9 mouse cellular contexts compared by ENCODE assay signal in the genomic region with DNA sequence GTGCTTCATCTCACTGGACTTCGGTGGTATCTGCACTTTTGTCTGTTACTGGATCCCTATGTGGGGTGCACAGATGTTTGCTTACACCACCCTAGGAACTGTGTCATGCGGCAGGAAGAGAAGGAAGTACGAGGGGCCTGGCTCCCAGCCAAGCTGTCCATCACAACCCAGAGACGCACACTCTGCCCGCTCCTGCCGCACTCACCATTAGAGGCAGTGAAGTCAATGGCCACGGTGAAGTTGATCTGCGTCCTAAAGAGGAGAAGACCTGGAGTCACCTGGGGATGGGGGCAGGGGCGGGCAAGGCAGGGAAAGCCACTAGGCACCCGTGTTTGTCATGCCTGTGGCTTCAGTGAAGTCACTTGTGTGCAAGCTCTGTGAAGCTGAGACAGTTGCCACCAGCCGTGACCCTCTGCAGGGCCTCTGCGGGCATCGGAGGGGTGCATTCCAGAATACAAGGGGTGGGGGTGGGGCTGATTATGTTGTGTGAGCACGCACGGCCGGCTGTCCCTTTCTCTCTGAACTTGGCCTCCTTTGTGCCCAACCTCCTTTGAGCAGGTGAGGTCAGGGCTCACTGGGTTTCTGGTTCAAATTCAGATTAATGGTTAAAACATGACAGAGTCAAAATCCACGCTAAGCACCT. TPM values are rescaled to one million over a fixed set of nuclear protein-coding genes. Genes with fewer than 3 reads are reported as not detected.
DNase-seq lines count a peak whose midpoint lies in the region; ATAC-seq and TF ChIP-seq lines count a peak whose summit lies in the region.
"Had no signal": no experiment of that assay in that cellular context is flagged by ENCODE, and none has a peak within 500 bp of the region (broad histone marks: within the 10 kb centered on the region; RNA-seq: fewer than 3 reads in every experiment).

No protein-coding gene starts in this region.

- peaks cover 22% of the 10 kb centered on the region for H3K4me1 ChIP-seq in embryonic facial prominence, embryonic 10.5 days
- peaks cover 19% of the 10 kb centered on the region for H3K4me1 ChIP-seq in hindbrain, embryonic 15.5 days (replicated peaks)
- H3K4me1 ChIP-seq in lung, adult 2 months (ENCODE audit: control insufficient read depth, insufficient read depth, low read length): peaks cover 3% of the 10 kb centered on the region; the same call in 1 of the 2 replicates

- peaks cover 3% of the 10 kb centered on the region; the same call in 1 of the 2 replicates for H3K36me3 ChIP-seq in embryonic facial prominence, embryonic 10.5 days (replicated peaks)
- H3K36me3 ChIP-seq in hindbrain, embryonic 15.5 days: no peaks in the 10 kb centered on the region

- H3K27me3 ChIP-seq in embryonic facial prominence, embryonic 10.5 days (replicated peaks; ENCODE audit: low read depth, poor library complexity, severe bottlenecking): peaks cover 31% of the 10 kb centered on the region
- H3K27me3 ChIP-seq in hindbrain, embryonic 15.5 days: no peaks in the 10 kb centered on the region

- peaks cover 11% of the 10 kb centered on the region for H3K9me3 ChIP-seq in embryonic facial prominence, embryonic 10.5 days
- H3K9me3 ChIP-seq in hindbrain, embryonic 15.5 days: no peaks in the 10 kb centered on the region

- WGBS in embryonic facial prominence, embryonic 10.5 days: 23% methylated on average over 17 of the region's 17 CpGs
- 15% methylated on average over 17 of the region's 17 CpGs for WGBS in hindbrain, embryonic 15.5 days
- 20% methylated on average over 17 of the region's 17 CpGs for WGBS in lung, adult 2 months

- no peak for TF ChIP-seq POLR2A in lung, adult 2 months (IDR thresholded peaks at IDR 0.05; ENCODE audit: borderline replicate concordance, extremely low read depth, low read depth, low read length)

- peak; percentile 21 to 63 for DNase-seq in monocyte, adult 2 months (ENCODE audit: low read depth in 1 of 2, low spot score in 2 of 2)
- DNase-seq in embryonic facial prominence, embryonic 10.5 days (ENCODE audit: low spot score): no peak
- peak; percentile 46 for DNase-seq in lung, adult 2 months
- peak; percentile 52 to 79 for DNase-seq in spleen, postnatal 4 days (ENCODE audit: low spot score in 2 of 2)
- DNase-seq in left cerebral cortex, adult 18-20 months (ENCODE audit: low spot score in 2 of 2): no peak

- H3K4me2 ChIP-seq in hindbrain, embryonic 15.5 days: no peak overlapping the region

- ATAC-seq in monocyte, adult 5-6 weeks (replicated peaks; ENCODE audit: insufficient number of reproducible peaks, low FRiP score, low TSS enrichment, poor library complexity, severe bottlenecking): no peak
- no peak for ATAC-seq in hindbrain, embryonic 15.5 days (ENCODE audit: low FRiP score, low read depth)
- ATAC-seq in frontal cortex, adult (ENCODE audit: low TSS enrichment): no peak

- H3K4me3 ChIP-seq in embryonic facial prominence, embryonic 10.5 days: no peak overlapping the region
- H3K4me3 ChIP-seq in hindbrain, embryonic 15.5 days: no peak overlapping the region
- H3K4me3 ChIP-seq in lung, adult 2 months (replicated peaks; ENCODE audit: extremely low read depth, low read depth, low read length): no peak overlapping the region

- no peak for TF ChIP-seq CTCF in lung, adult 2 months (IDR thresholded peaks at IDR 0.05; ENCODE audit: insufficient read depth, low read length)

- H3K27ac ChIP-seq in embryonic facial prominence, embryonic 10.5 days (replicated peaks): peak overlapping the region; percentile 10; the same call in 1 of the 2 replicates
- H3K27ac ChIP-seq in hindbrain, embryonic 15.5 days (replicated peaks): peak overlapping the region; percentile 49; the same call in 1 of the 2 replicates

- H3K9ac ChIP-seq in hindbrain, embryonic 15.5 days: no peak overlapping the region

RNA-seq across cellular contexts. Expression of a gene that starts 50.6 kb away (rescaled TPM):
- total RNA-seq in monocyte, adult 5-6 weeks (2017): 19.9 to 98.4 TPM (median 83.3 TPM) in 3 replicates
- polyA plus RNA-seq in embryonic facial prominence, embryonic 10.5 days (2016; fragmentation: Nextera tagmentation; extraction: Ambion mirVana): 0.09 and 0.21 TPM in 2 replicates
- 0.09 TPM in 1 of 2 replicates, not detected in the other for polyA plus RNA-seq in hindbrain, embryonic 15.5 days (2015; fragmentation: Nextera tagmentation; extraction: Ambion mirVana)
- polyA plus RNA-seq in lung, adult 2 months (2012; rRNA removed): 13.0 and 15.7 TPM in 2 replicates
- not detected for total RNA-seq in left cerebral cortex, adult 18-20 months (2021)
- polyA plus RNA-seq: testis, adult 2 months had no signal

Comparison
In these comparisons a context has a peak if more than half of its experiments do, and no peak if none do; other contexts are left out.
1. DNase-seq: peak in monocyte, adult 2 months (2 of 2), lung, adult 2 months (single experiment) and spleen, postnatal 4 days (2 of 2); none in embryonic facial prominence, embryonic 10.5 days (single experiment) and left cerebral cortex, adult 18-20 months (0 of 2).
2. RNA of a gene that starts 50.6 kb away (polyA plus RNA-seq): 13.0 to 15.7 TPM in lung, adult 2 months; 0.09 to 0.21 TPM in embryonic facial prominence, embryonic 10.5 days and 0.09 TPM in hindbrain, embryonic 15.5 days; every median in the first group is over 10 times any median in the second.